Mouse (Mus musculus): ENCODE data around the gene Adgrg6. TPM values are rescaled to one million over a fixed set of nuclear protein-coding genes. Genes with fewer than 3 reads are reported as not detected.

Adgrg6 gene
- total RNA-seq (2021), result 1 to 10 TPM; 2.1 to 2.5 TPM

DNA sequence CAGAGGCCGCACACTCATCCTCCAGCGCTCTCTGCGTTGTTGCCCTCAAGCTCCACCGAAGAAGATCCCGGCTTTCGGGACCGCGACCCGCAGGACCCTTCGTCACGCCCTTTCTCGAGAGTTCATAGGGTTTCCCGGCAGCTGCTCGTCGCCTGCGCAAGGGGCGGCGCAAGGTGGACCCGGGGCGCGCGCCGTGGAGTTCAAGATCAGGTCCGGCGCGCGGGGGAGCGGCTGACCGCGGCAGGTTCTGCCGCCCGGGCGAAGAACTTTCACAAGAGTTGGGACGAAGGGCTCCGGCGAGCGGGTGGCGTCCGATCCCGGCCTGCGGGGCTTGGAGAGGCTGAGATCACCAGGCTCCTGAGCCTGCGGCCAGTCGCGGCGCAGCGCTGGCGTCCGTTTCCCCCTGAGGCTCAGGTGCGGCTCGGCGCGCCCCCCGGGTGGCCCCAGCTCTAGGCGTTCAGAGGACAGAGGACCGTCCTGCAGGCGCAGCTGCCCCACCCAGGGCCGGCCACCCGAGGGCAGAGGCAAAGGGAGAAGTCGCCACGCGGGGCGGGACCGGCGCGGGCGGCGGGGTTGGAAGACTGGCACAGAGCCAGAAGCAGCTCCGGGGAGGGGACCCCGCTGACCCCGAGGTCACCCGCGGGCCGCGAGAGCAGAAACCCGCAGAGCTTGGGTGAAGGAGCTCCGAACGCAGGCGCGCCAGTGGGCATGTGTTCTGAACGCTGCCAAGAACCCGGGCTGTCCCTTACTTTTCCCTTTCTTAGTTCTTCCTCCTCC is at the start of gene Adgrg6:
TSS of gene Adgrg6 (minus strand) at position 719 of the 777 bp plus-strand sequence.
- intact Hi-C loops (cut with DNase I), result no loop called here
- peak; percentile 60 to 66 for DNase-seq

DNA sequence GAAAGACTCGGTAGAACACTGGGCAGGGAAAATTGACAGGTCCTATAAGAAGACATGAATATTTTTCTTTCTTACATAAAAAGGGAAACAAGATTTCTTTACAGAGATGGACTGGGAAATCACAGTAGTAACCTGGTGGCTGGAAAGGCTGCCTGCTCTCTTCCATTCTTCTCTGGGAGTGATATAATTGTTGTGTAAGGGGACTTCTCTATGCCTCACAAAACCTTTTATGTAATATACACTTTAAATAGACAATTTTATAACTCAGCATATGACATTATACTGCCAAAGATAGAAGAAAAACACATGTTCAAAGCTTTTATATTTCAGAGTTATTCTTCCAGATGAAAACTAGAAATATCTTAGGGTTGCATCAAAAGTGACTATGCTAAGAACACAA is 46.8 kb upstream of the Adgrg6 start:
- no peak for DNase-seq
- intact Hi-C loops (cut with DNase I), result no loop called here

DNA sequence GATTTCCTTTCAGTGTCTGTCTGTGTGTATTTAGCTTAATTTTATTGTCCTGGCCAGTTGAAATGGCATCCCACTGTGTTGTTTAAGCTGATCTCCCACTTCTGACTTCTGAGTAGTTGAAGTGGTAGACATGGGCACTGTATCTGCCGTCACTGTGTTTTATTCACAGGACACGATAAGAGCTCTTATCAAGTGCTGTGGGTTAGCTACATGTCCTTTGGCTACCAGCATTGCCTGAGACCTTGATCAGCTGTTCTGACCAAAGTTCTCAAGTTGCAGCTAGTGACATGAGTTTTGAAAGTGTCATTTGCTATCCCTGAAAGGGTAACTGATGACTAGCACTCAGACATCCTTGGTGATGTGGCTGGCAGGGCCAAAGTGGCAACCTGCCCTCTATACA is 45.4 kb upstream of the Adgrg6 start:
- intact Hi-C loops (cut with DNase I), result no loop called here
- no peak for DNase-seq

DNA sequence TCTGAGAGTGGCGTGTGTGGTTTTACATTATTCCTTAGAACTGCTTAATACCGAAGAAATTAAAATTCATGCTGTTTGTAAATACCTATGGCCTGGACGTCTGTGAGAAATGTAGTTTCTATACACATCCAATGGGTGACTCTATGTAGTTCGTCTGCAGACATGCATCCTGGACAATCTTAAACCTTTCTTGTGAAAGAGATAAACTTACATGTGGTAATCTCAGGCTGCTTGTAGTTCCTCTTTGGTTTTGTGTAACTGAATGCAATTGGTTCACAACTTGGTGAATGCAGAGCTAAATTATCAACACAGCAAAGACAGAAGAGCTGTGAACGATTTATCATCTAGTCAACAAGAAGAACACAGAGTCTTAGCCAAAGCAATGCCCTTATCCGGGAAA is 44.2 kb upstream of the Adgrg6 start:
- DNase-seq, result no peak
- intact Hi-C loops (cut with DNase I), result no loop called here

DNA sequence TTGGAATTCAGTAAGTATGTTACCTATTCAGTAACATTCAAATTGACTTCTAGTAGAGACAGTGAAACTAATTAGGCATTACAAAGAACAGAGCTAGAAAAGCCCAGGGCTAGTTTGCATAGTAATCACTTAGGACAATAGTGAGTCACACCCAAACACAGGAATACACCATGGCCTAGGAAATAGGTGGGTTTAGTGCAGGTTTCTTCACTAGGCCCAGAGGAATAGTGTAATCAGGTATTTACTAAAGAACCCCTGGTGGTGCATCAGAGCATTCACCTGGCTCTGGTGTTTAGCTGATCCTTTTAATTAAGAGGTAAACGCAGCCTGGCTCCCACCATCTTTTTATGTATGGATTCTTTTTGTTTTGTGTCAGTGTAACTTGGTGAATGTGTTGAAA is 38.0 kb upstream of the Adgrg6 start:
- no peak for DNase-seq
- intact Hi-C loops (cut with DNase I), result no loop called here

DNA sequence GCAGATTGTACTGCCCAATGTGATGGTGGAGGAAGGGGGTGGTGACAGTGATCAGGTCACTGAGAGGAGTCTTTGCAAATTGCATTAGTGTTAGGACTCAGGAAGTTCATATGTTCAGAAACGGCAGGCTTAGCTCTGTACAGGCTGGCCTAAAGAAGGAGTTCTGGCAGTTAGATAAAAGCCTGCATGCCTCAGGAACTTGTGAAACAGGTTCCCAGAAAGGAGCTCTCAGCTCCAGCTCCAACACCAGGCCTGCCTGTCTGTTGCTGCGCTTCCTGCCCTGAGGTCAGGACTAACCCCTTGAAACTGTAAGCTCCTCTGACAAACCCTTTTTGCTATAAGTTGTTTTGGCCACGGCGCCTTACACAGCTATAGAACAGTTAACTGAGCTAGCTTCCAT is 28.8 kb upstream of the Adgrg6 start:
- DNase-seq, result no peak
- intact Hi-C loops (cut with DNase I), result no loop called here

DNA sequence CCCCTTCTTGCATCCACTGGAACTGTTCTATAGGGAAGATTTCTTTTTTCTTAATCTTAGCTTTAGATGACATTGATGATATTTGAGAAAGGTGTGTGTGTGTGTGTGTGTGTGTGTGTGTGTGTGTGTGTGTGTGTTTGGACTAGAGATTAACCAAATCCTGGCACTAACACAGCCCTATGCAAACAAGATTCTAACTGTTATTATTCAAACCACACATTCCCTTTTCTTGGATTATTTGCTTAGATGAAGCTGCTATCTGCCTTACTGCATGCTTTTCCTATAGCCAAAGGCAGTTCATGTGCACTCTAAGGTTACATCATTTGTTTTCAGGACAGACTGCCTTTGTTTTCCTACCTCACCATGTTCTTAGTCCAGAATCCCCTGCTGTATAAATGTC is 25.7 kb upstream of the Adgrg6 start:
- no peak for DNase-seq
- intact Hi-C loops (cut with DNase I), result no loop called here

DNA sequence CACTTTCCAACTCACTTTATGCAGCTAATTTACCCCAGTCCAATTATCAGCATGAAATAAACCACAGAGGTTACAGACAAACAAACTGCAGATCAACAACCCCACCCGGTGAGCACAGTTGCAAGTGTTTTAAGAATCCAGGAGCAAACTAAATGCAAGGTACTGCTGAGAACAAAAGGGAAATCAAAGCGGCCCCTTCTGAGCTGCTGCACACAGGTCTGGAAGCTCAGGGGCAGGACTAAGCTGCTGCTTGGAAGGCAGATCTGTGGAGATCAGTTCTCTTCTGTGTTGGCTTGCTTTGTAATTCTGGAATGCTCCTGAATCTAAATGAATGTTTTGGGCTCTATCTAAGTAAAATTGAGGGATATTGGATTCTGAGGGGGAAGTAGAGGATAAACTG is 25.2 kb upstream of the Adgrg6 start:
- no peak for DNase-seq
- intact Hi-C loops (cut with DNase I), result no loop called here

DNA sequence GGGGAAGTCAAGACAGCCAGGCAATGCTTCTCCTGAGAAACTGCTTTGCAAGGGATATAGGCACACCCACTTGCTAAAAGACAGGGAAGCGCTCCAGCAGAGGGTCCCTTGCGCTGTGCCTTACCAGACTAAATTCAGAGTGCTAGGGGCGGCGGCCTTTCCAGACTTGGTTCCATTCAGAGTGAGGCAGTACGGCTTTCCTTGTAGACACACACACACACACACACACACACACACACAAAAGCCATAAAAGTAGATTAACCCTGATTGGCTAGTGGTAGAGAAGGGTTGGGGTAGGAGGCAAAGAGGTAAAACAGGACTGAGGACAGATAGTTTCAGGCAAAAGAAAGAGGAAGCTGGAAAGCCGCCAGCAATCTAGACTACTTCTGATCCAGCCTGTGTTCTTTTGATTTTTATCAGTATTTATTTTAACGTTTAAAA is 672 bp upstream of the Adgrg6 start:
- DNase-seq, result no peak
- intact Hi-C loops (cut with DNase I), result no loop called here

DNA sequence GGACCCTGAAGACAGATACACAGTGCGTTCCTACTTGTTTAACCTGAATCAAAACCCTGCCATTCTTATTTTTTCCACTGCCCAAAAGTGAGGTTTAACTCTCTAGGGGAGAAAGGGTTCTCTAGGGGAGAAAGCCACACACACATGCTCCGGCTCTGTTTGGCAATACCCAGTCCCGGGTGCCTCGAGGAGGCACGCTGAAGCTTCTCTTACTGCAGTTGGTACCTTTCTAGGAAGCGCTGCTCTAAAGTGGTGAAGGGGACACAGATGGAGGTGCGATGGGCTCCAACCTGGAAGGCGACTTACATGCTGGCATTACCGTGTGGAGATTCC is 885 bp downstream of the Adgrg6 start:
- intact Hi-C loops (cut with DNase I), result no loop called here
- DNase-seq, result no peak

DNA sequence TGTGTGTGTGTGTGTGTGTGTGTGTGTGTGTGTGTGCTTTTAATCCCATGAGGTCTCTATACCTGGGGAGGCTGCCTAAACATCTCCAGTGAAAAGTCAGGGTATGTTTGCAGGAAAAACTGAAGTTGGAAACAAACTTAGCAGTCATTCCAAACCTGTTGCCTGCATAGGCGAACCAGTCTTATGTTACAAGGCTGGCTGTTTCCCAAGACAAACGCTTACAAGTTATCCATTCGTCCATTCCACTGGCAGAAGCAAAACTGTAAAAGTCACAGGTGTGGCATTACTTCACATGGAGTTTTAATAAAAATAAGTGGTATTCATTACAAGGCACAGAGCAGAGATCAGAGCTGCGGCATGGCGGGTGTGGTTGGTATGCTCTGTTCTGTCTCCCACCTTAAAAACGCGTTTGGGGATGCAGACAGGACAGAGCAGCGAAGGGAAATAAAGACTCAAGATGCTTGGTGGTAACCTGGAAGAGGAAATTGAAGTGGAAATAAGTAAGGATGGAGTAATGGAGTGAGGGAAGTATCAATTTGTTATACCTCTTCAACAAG is 1.9 kb downstream of the Adgrg6 start:
- no peak for DNase-seq
- intact Hi-C loops (cut with DNase I), result no loop called here

DNA sequence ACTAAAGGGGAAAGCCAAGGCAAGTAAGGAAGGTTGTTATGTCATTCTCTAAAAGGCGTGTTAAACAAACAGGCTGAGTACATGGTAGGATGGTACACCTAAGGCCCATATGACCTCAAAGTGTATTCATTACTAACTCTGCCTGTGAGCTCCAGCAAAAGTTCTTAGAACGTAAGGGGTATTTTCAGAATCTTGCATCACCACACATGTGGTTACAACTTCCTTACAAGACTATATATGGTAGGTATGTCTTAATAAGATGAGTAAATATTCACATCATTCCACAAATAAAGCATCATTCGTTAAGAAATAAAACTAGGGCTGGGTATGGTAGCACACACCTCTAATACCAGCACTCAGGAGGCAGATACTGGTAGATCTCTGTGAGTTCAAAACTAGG is 8.4 kb downstream of the Adgrg6 start:
- intact Hi-C loops (cut with DNase I), result no loop called here
- DNase-seq, result no peak

DNA sequence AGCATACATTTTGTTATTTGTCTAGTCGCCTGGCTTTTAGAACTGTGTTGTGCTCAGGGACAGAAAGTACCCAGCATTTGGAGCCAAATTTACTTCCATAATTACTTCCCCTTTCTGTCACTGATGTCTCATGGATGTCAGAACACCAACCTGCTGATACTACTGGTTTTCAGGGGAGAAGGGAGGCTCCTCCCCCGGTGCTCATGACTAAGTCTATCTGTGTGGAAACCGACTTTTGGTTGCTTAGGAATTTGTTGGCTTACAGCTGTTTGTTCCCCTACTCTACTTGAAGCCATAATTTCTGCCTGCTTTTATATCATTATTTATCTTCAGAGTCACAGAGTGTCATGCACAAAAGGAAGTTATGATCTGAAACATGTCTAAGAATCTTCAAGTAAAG is 14.4 kb downstream of the Adgrg6 start:
- intact Hi-C loops (cut with DNase I), result no loop called here
- DNase-seq, result no peak

DNA sequence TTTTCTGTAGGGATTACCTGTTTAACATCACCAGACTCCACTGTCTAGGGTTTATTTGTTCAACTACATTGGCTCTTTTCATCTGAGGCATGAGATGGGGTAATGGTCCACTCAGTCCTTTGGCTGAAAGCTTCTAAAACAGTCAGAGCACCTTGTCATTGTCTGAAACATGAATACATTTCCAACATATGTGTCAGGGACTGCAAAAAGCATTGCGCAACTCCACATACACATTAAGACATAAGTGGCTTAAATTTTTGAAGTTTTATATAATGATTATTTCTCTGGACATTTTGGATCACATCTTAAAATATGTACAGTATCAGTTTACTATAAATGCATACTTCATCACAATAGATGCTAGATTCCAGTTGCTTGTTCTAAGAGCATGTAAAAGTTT is 14.8 kb downstream of the Adgrg6 start:
- no peak for DNase-seq
- intact Hi-C loops (cut with DNase I), result no loop called here

DNA sequence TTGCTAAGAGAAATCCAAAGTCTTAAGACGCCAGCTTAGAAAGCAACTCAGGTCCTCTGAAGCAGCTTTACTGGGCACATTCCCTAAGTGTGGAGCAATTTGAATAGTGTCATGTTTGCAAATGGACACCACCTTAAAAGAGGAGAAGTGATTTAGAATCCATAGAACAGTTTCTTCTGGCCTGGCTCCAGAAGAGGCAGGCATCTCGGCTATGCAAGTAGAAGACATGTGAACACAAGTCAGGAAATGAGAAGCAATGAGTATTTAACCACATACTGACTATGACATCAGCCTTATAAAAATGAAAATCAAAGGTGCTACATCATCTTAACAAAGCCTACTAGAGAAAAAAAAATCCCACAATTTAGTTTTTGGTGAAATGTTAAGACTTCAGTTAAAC is 17.7 kb downstream of the Adgrg6 start:
- DNase-seq, result no peak
- intact Hi-C loops (cut with DNase I), result no loop called here

DNA sequence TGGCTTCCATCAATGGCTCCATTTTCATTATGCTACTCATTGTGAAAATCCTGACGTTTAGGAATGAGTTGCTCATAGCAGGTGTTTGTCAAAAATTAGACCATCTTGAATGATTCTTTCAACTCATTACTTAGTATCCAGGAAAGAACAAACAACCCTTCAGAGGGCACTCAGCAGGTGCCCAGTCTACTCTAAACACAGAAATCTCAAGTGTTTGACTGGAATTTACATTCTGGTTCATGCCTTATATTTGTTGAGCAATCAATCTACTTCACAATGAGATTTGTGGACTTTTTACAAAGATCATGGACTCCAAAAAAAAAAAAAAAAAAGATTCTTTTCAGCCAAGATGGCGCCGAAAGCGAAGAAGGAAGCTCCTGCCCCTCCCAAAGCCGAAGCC is 22.7 kb downstream of the Adgrg6 start:
- intact Hi-C loops (cut with DNase I), result no loop called here
- no peak for DNase-seq

DNA sequence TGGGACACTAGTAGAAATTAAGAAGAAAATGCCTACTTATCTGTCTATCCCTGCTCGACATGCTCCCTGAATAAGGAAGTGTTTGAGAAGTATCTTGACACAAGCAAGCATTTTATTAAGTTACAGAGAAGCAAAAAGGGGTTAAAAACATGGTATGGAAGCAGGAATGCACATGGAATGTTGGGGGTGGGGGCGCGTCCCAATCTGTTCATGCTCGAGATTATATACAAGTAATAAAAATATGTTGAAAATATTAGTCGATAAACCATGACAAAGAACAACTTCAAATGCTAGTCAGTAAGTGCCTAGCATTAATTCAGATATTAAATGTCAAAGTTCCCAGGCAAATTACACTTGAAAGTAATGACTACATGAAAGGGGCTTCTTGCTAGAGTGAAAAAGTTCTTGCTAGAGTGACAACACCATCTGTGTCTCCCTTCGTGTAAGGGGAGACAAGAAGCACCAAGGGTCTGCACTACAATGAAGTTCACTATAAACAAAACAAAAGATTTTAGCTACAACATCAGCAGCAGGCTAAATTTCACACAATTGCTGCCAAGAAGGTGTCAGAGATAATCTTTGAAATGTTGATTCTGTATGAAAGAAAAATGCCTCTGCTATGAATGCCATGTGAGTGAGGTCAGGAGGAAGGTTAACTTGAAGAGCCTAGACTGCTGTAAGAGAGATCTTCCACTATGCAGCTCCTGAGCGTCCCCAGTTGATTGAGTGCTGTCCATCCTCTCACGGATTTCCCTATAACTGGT is 24.4 kb downstream of the Adgrg6 start:
- intact Hi-C loops (cut with DNase I), result no loop called here
- no peak for DNase-seq

DNA sequence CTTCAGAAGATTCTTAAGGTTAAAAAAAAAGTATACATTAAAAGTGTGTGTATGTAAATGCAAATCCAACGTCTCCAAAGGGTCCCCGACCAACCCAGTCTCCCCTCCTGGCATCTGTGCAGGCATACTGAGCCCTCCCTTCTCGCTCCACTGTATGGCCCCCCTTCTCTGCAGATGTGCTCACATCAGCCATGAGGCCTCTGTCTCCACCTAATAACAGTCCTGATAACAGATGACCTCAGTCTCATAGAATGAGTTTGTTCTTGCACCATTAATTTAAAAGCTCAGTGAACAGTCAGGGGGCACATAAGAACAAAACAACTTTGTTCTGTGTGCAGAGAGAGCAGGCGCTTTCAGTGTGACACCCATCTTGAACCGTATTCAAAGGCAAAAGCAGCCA is 27.6 kb downstream of the Adgrg6 start:
- no peak for DNase-seq
- intact Hi-C loops (cut with DNase I), result no loop called here

DNA sequence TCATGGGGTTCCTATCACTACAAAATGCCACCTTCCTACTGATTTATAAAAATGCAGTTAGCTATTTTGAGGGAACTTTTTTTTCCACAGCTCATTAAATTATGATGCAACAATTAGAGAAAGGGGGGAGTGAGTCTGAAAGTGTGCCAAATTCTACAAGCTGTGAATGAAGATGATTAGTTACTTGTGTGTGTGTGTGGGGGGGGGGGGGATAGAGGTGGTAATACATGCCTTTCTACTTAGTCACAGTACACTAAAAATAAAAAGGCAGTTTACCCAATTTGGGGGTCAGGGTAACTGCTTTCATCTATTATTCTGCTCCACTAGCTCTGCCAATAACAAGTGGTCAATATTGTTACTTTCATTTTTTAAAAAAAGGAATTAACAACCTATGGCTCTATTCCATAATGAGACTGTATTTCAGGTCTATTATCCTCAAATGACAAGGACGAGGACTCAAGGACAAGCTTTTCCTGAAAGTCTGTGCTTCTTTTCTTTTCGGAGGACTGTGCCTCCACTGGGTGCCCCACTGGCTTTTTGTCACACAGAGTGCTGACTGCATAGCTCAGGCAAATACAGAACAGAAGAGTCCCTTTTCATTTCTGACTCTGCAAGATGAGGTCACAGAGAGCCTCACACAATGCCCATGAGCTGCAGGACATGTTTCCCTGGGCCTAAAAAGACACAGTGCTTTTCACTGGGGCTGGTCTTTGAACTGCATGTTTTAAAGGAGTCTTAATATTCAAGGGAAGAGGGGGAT is 33.4 kb downstream of the Adgrg6 start:
- intact Hi-C loops (cut with DNase I), result no loop called here
- DNase-seq, result no peak

DNA sequence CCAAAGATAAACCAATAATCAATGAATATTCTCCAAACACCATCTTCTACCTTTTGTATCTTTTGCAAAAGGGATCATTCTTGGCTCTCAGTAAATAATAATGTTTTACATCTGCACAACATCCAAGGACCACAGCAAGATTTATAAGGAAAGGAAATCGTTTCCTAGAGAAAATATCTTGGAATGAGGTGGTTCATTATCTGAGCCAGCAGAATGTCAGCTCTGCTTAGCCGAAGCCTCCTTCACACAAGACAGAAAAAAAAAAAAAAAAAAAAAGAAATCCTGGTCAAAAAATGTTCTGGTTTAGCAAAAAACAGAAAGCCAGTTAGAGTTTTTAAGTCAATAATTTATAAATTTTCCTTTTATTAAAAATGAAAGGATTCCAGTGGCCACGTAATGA is 34.3 kb downstream of the Adgrg6 start:
- intact Hi-C loops (cut with DNase I), result no loop called here
- no peak for DNase-seq

DNA sequence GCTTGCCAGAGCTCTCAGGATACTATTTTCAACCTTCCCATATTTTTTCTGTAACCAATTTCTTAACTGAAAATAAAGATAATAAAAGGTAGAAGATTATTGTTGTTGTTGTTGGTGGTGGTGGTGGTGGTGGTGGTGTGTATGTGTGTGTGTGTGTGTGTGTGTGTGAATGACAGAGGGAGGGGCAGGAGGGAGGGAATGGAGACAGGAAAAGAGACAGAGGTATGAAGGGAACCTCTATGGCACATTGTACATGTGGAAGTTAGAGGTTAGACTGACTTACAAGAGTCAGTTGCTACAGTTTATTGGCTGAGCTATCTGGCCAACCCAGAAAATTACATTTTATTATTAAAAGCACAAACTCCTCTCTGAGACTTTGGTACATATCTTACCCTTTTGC is 49.8 kb downstream of the Adgrg6 start:
- intact Hi-C loops (cut with DNase I), result no loop called here
- DNase-seq, result no peak

Data from heart, postnatal 36 days (tissue).